Comparison of ENCODE assay signal across 13 mouse cellular contexts in genomic region chr4:140138846-140139245, GRCm38 (mm10).
"Had no signal": no experiment of that assay in that cellular context is flagged by ENCODE, and none has a peak within 500 bp of the region (broad histone marks: within the 10 kb centered on the region; RNA-seq: fewer than 3 reads in every experiment).

No protein-coding gene starts in this region.

- H3K4me1 ChIP-seq: kidney, embryonic 15.5 days had no signal

- H3K4me2 ChIP-seq: kidney, embryonic 15.5 days; limb, embryonic 12.5 days; midbrain, embryonic 11.5 days; neural tube, embryonic 15.5 days had no signal

- H3K27me3 ChIP-seq: neural tube, embryonic 15.5 days had no signal

- H3K9ac ChIP-seq: kidney, embryonic 15.5 days; limb, embryonic 12.5 days; liver, embryonic 14.5 days; neural tube, embryonic 15.5 days had no signal

- H3K4me3 ChIP-seq: kidney, embryonic 15.5 days; left cerebral cortex, adult 2 months; limb, embryonic 12.5 days; myocyte; neural tube, embryonic 15.5 days had no signal

- H3K36me3 ChIP-seq: kidney, embryonic 15.5 days; limb, embryonic 12.5 days; neural tube, embryonic 15.5 days had no signal

- H3K9me3 ChIP-seq: kidney, embryonic 15.5 days; neural tube, embryonic 15.5 days had no signal

- H3K27ac ChIP-seq: kidney, embryonic 15.5 days; left cerebral cortex, adult 2 months; liver, embryonic 14.5 days; neural tube, embryonic 15.5 days; stomach, postnatal 0 days had no signal

- DNase-seq: kidney, adult 2 months; kidney, postnatal 25 days; liver; lung, adult 18-20 months; thymus, postnatal 4 days had no signal
